Mouse (Mus musculus) embryonic fibroblast, embryonic 13.5 days (primary cell): Measurements from ENCODE around the gene Hist1h2bg.
"Not testable (repeated sequence)": the region's sequence is repeated elsewhere in the genome, so short reads cannot be mapped to it uniquely, and the experiment has no call there.

Experiments used
- CTCF ChIP-seq: IDR thresholded peaks from 2 replicates; pipeline ENCODE4 v1.5.1; 2011; ENCODE audit warnings: mild to moderate bottlenecking, control low read depth, low read length, moderate library complexity, borderline replicate concordance; ENCODE audit not compliant: insufficient read depth
- POLR2A ChIP-seq: IDR thresholded peaks from 2 replicates; pipeline ENCODE4 v1.6.1; 2011; ENCODE audit warnings: low read depth, mild to moderate bottlenecking, control low read depth, low read length, moderate library complexity

GRCm38 (mm10) chr13:23533560-23534367, 37.4 kb upstream of the Hist1h2bg start, which contains the start of gene Hist1h2af:
- TF ChIP-seq POLR2A, result peak; percentile 67
- TF ChIP-seq CTCF, result not testable (repeated sequence)
